Mouse (Mus musculus) stomach, postnatal 0 days (tissue): ENCODE data around the gene Igfn1. TPM values are rescaled to one million over a fixed set of nuclear protein-coding genes. Genes with fewer than 3 reads are reported as not detected.

ENCODE experiments used
- ATAC-seq: fragments of 200-750 bp; cut with Nextera tagmentation; 2 replicates; pipeline ENCODE4 v1.8.0; 2017; ENCODE audit not compliant: low FRiP score, low TSS enrichment
- DNase-seq: peaks from one replicate; pipeline ENCODE4 v3.0.0-alpha.2; 2016; ENCODE audit warnings: low spot score
- H3K27ac ChIP-seq: fragments of 300-500 bp; sonication (generic); replicated peaks from 2 replicates; pipeline ENCODE4 v1.5.1; 2014; ENCODE audit warnings: mild to moderate bottlenecking, control low read depth
- H3K27me3 ChIP-seq: fragments of 300-500 bp; sonication (generic); 2 replicates; pipeline ENCODE4 v1.6.1; 2014; ENCODE audit warnings: low read length; ENCODE audit not compliant: control insufficient read depth, insufficient read depth
- H3K36me3 ChIP-seq: fragments of 300-500 bp; sonication (generic); 2 replicates; pipeline ENCODE4 v1.6.1; 2014; ENCODE audit warnings: low read length, mixed read lengths; ENCODE audit not compliant: control insufficient read depth, insufficient read depth
- H3K4me1 ChIP-seq: fragments of 300-500 bp; sonication (generic); replicated peaks from 2 replicates; pipeline ENCODE4 v1.6.1; 2014; ENCODE audit warnings: antibody characterized with exemption; ENCODE audit not compliant: control insufficient read depth, insufficient read depth
- H3K4me2 ChIP-seq: fragments of 300-500 bp; sonication (generic); replicated peaks from 2 replicates; pipeline ENCODE4 v1.6.1; 2014; ENCODE audit warnings: low read depth, mild to moderate bottlenecking, control low read depth, moderate library complexity
- H3K4me3 ChIP-seq: fragments of 300-500 bp; sonication (generic); 2 replicates; pipeline ENCODE4 v1.5.1; 2014; ENCODE audit warnings: low read depth, low read length, control low read depth
- H3K9ac ChIP-seq: fragments of 300-500 bp; sonication (generic); 2 replicates; pipeline ENCODE4 v1.6.1; 2014; ENCODE audit warnings: mild to moderate bottlenecking, low read length, control low read depth, mixed read lengths
- H3K9me3 ChIP-seq: fragments of 300-500 bp; sonication (generic); 2 replicates; pipeline ENCODE4 v1.6.1; 2016; ENCODE audit warnings: low read length; ENCODE audit not compliant: control insufficient read depth
- CTCF ChIP-seq: IDR thresholded peaks from 2 replicates; pipeline ENCODE4 v1.5.1; 2016; ENCODE audit warnings: antibody characterized with exemption, low read depth, mild to moderate bottlenecking, moderate library complexity
- EP300 ChIP-seq: optimal IDR thresholded peaks from 2 replicates; pipeline ENCODE3; 2016; ENCODE audit warnings: antibody characterized with exemption
- WGBS: fragments of 180-500 bp; shearing (Covaris S2); extraction: QIAGEN DNeasy Blood & Tissue Kit; methylation state at CpG from one replicate; pipeline ENCODE4 v1.1.7; 2014; 5-methylcytosine and 5-hydroxymethylcytosine counted together
- polyA plus RNA-seq: library from polyadenylated mRNA; unstranded; fragments of >200 nt; fragmentation: Nextera tagmentation; extraction: Ambion mirVana; gene quantifications from 2 replicates; pipeline ENCODE4 v1.2.1, GENCODE M21; 2015

Igfn1 gene
- polyA plus RNA-seq, 1 experiment from 2014 or later, result 0.04 TPM

DNA sequence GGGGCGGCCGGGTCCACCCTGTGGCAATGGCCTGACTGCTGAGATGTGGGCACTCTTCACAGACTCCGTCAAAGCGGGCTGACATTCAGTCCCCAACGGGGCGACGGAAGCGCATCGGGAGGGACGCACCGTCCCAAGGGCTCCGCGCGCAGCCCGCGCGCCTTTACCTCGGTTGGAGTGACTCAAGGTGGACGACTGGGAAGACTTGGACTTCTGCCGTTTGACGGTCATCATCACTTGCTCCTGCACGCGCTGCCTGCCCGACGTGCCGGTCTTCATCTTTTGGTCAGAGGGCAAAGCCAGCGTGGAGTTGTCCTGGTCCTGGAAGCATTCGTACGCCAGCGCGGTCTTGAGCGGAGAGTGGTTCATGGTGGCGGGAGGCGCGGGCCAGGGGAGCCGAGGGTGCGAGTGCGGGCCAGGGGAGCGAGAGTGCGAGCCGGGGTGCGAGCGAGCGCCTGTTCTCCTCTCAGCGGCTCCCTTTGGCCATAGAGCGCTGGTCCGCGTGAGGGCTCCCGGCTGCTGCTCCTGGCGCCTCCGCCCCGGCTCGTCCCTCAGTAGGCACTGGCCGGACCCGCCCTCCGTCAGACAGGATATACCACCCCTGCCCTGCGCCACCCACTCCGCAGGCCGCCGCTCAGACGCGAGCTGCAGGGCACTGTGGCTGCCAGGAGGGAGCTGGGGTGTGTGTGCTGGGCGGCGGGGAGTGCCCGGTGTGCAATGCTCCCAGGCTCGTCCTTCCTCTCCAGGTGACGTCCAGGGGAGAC is 87.3 kb downstream of the Igfn1 start, which contains the start of gene Pkp1:
Gene Pkp1, minus strand, starts transcription at position 564 of the 764 bp plus-strand sequence.
- TF ChIP-seq CTCF, result 0 out of 2 replicates have a peak, but pooled peaks have one; percentile 4
- TF ChIP-seq EP300, result no peak
- Histone ChIP-seq H3K27ac (peak within 1 kb of the TSS; percentile 49), H3K4me2 (peak within 1 kb of the TSS; percentile 50), H3K4me1 (no peaks in the 10 kb centered on the region), H3K4me3 (peak within 1 kb of the TSS; percentile 46), H3K36me3 (no peaks in the 10 kb centered on the region), H3K27me3 (peaks cover 10% of the 10 kb centered on the region; the same call in 1 of the 2 replicates), H3K9ac (peak within 1 kb of the TSS; percentile 61), H3K9me3 (no peaks in the 10 kb centered on the region)
- ATAC-seq, result peak; percentile 77
- under 1% methylated on average over 60 of the region's 67 CpGs for WGBS
- DNase-seq, result peak; percentile 47

DNA sequence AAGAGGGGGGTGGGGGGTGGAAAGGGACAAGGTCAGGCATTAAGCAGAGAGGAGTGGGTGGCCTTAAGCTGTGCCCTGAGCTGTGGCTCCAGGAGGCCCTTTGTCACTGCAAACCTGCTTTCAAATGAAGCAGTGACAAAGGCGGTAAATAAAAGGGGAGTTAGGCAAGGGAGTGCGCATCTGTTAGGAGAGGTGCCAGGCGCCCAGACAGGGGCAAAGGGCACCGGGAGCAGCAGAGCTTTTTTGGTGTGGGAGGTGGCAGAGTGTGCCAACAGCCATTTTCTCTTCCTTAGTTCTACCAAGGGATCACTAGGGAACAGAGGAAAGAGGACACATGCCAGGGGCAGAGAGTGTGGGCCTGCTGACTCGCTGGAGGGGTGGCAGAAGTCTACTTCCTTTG is 88.9 kb downstream of the Igfn1 start:
- 15% methylated on average over 5 of the region's 5 CpGs for WGBS
- peaks cover 10% of the 10 kb centered on the region; the same call in 1 of the 2 replicates for H3K27me3 ChIP-seq
- peak overlapping the region; percentile 46 for H3K4me3 ChIP-seq
- H3K4me2 ChIP-seq, result peak overlapping the region; percentile 42
- ATAC-seq, result no peak
- no peaks in the 10 kb centered on the region for H3K36me3 ChIP-seq
- H3K27ac ChIP-seq, result peak overlapping the region; percentile 49; the same call in 1 of the 2 replicates
- H3K9me3 ChIP-seq, result no peaks in the 10 kb centered on the region
- peak overlapping the region; percentile 31; the same call in 1 of the 2 replicates for H3K9ac ChIP-seq
- DNase-seq, result no peak
- TF ChIP-seq CTCF, result no peak
- TF ChIP-seq EP300, result no peak
- H3K4me1 ChIP-seq, result no peaks in the 10 kb centered on the region

DNA sequence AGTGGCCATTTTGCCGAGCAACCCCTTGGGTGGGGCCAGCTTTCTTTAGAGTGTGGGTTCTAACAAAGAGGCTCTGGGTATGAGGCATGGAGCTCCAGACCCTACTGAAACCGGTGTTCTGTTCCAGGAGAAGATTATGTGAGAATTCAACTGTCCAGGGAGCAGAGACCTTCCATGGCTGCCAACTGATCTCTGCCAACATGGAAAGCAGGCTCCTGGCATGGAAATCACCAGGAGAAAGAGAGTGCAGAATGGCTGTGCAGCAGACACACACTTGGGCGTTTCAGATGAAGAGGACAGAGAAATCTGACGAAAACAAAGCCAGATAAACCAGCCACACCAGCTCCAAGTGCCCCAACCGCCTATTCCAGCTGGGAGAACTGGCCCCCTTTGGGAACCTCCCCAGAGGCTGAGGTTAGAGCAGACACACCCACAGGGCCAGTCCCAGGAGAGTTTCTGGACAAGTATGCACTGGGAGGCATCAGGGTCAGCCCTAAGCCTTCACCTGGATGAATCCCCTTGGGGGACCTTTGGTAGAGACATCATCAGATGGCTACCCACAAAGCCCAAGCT is 89.6 kb downstream of the Igfn1 start:
- Histone ChIP-seq H3K4me1 (no peaks in the 10 kb centered on the region), H3K4me2 (peak overlapping the region; percentile 42), H3K36me3 (no peaks in the 10 kb centered on the region), H3K9me3 (no peaks in the 10 kb centered on the region), H3K4me3 (peak overlapping the region; percentile 46), H3K27me3 (peaks cover 10% of the 10 kb centered on the region; the same call in 1 of the 2 replicates), H3K9ac (0 out of 2 replicates have a peak overlapping the region, but pooled peaks have one; percentile 8), H3K27ac (peak overlapping the region; percentile 63)
- DNase-seq (no peak), ATAC-seq (no peak; the same call in 1 of the 2 replicates)
- no peak for TF ChIP-seq CTCF
- peak; percentile 50 for TF ChIP-seq EP300
- 29% methylated on average over 5 of the region's 5 CpGs for WGBS

DNA sequence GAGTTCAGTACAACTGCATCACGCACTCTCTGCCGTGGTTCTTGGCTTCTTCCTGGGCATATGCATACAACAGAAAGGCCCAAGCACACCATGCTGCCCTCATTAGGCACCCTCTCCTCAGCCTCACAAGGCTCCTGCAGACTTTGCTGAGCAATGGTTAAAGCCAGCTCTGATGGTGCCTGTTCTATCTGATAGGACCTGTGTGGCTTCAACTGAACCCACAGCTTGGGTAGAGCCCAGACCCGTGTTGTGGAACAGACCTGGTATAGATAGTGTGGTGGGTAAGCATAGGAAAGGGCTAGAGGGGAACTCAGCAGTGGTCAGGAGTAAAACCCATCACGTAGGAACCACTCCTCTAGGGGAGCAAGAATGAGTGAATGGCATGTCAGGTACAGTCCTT is 92.5 kb downstream of the Igfn1 start:
- WGBS, result 70% methylated on average over 4 of the region's 4 CpGs
- Histone ChIP-seq H3K27me3 (peaks cover 2% of the 10 kb centered on the region; the same call in 1 of the 2 replicates), H3K4me3 (no peak overlapping the region), H3K27ac (no peak overlapping the region; the same call in 1 of the 2 replicates), H3K4me1 (no peaks in the 10 kb centered on the region), H3K9me3 (no peaks in the 10 kb centered on the region), H3K9ac (no peak overlapping the region), H3K36me3 (no peaks in the 10 kb centered on the region), H3K4me2 (no peak overlapping the region)
- TF ChIP-seq EP300, result no peak
- no peak for TF ChIP-seq CTCF
- no peak for ATAC-seq
- DNase-seq, result no peak

DNA sequence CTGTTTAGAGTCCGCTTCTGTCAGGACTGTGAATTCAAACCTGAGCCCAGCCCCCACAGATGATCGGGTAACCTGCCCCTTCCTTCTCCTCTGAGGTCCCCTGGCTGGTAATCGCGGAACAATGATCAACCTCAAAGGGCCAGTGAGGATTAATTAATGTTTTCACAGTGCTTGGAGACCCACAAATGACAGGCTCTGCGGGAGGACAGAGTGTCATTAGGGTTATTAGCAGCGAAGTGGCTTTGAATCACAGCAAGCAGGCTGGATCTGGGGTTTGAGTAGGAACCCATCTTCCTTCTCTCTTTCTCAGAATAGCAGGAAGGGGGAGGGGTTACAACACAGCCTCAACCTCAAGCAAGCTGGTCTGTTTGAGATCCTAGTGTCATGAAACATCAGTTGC is 96.8 kb downstream of the Igfn1 start:
- H3K9ac ChIP-seq, result no peak overlapping the region
- H3K4me1 ChIP-seq, result no peaks in the 10 kb centered on the region
- no peak overlapping the region for H3K4me3 ChIP-seq
- 0 out of 2 replicates have a peak overlapping the region, but pooled peaks have one; percentile 4 for H3K27ac ChIP-seq
- no peaks in the 10 kb centered on the region for H3K27me3 ChIP-seq
- DNase-seq, result no peak
- no peak for ATAC-seq
- TF ChIP-seq EP300, result no peak
- TF ChIP-seq CTCF, result no peak
- no peak overlapping the region for H3K4me2 ChIP-seq
- no peaks in the 10 kb centered on the region for H3K9me3 ChIP-seq
- WGBS, result 31% methylated on average over 6 of the region's 6 CpGs
- H3K36me3 ChIP-seq, result no peaks in the 10 kb centered on the region

DNA sequence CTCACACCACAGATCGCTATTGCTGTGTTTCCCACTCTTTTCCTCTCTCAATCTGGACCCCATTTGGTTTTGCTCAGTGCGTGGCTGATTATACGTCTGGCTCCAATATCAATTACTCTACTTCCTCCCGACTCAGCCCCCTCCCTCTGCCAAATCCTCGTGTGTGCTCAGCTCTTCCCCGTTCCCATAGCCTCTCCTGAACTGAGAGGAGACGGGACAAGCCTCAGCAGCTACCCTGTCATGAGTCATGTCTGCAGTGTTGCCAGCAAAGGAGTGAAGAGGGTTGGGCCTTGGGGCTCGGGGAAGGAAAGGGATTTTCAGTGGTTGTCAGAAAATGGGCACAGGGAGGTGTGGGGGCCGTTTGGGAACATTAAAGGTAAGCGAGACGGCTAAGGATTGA is 99.4 kb downstream of the Igfn1 start:
- Histone ChIP-seq H3K4me2 (no peak overlapping the region), H3K9me3 (no peaks in the 10 kb centered on the region), H3K9ac (no peak overlapping the region), H3K36me3 (no peaks in the 10 kb centered on the region), H3K4me1 (no peaks in the 10 kb centered on the region), H3K27me3 (no peaks in the 10 kb centered on the region), H3K27ac (no peak overlapping the region), H3K4me3 (no peak overlapping the region)
- peak; percentile 73; the same call in 1 of the 2 replicates for ATAC-seq
- no peak for TF ChIP-seq CTCF
- no peak for TF ChIP-seq EP300
- DNase-seq, result no peak
- 43% methylated on average over 11 of the region's 11 CpGs for WGBS

Other genes with a start within 250 kb of the Igfn1 start
- gene Phlda3, start 240.2 kb downstream of the Igfn1 start, polyA plus RNA-seq, result 91.1 and 92.2 TPM in 2 replicates
- 4.2 and 6.8 TPM in 2 replicates for gene Tnni1, start 226.9 kb downstream of the Igfn1 start, polyA plus RNA-seq
- 128 and 140 TPM in 2 replicates for gene Lad1, start 187.7 kb downstream of the Igfn1 start, polyA plus RNA-seq
- gene Tnnt2, start 170.0 kb downstream of the Igfn1 start, polyA plus RNA-seq, result 36.4 and 39.9 TPM in 2 replicates
- gene Pkp1, start 87.1 kb downstream of the Igfn1 start, polyA plus RNA-seq, result 29.8 and 34.2 TPM in 2 replicates
- gene Tmem9, start 1.8 kb upstream of the Igfn1 start, polyA plus RNA-seq, result 65.9 and 66.1 TPM in 2 replicates
- gene Ascl5, start 44.5 kb upstream of the Igfn1 start, polyA plus RNA-seq, result 0.18 TPM in 1 of 2 replicates, not detected in the other
- 0.18 TPM in 1 of 2 replicates, not detected in the other for gene Cacna1s, start 46.4 kb upstream of the Igfn1 start, polyA plus RNA-seq
- gene Kif21b, start 125.0 kb upstream of the Igfn1 start, polyA plus RNA-seq, result 0.29 and 0.36 TPM in 2 replicates
- gene Mroh3, start 206.5 kb upstream of the Igfn1 start, polyA plus RNA-seq, result 0.34 and 0.78 TPM in 2 replicates
- 32.0 and 35.7 TPM in 2 replicates for gene Inava, start 227.9 kb upstream of the Igfn1 start, polyA plus RNA-seq